Mouse (Mus musculus): ENCODE results near the gene Zfyve27.

DNA sequence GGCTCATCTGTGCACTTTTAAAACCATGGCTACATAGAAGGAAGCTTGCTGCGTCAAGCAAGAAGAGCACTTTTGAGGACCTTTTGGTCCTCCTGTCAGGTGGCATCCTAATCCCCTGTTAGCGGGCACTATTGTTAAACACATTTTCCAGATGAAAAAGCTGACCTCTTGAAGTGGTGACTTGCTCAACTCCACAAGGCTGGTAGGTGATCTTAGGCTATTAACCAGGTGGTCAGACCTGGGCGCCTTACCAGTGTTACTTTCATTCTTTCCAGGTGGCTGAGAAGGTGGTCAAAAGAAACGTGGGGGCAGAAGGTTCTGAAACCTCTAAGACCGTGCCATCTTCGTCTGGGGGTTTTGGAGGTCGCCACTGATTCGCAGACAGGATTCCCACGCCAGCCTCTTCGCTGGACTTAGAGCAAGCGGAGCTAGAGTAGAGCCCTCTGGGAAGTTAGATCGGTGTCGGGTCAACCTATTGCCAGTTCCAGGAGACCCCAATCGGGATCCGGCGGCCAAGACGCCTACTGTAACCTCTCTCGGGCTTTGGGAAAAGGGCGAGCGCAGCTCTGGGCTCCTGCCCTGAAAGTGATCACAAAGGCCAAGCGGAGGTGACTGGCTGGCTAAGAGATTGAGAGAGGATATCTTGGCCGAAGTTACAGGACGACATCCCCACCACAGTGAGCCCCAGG, 35.6 kb upstream of the Zfyve27 start:
- TF ChIP-seq ZMIZ1 (IDR thresholded peaks at IDR 0.05; ENCODE audit: low read depth, low read length) (no peak), CTCF (IDR thresholded peaks at IDR 0.05 in 2 of 3, conservative IDR thresholded peaks at IDR 0.05 in 1 of 3; ENCODE audit: control insufficient read depth in 1 of 3, insufficient read depth in 1 of 3, low read depth in 2 of 3, low read length in 3 of 3, poor library complexity in 1 of 3, severe bottlenecking in 1 of 3) (no peak), UBTF (IDR thresholded peaks at IDR 0.05; ENCODE audit: borderline replicate concordance, insufficient read depth, low read depth, low read length) (no peak), USF1 (IDR thresholded peaks at IDR 0.05; ENCODE audit: low read depth, low read length) (no peak)

All from MEL (cell line).